Mouse (Mus musculus) E14TG2a.4 (cell line): Measurements from ENCODE around the gene Rer1.

ENCODE experiments used
- CTCF ChIP-seq: conservative IDR thresholded peaks from 2 replicates; pipeline ENCODE4 v1.5.1; 2014; ENCODE audit warnings: low read length
- NANOG ChIP-seq: IDR thresholded peaks from 2 replicates; pipeline ENCODE4 v1.6.1; 2014; ENCODE audit warnings: borderline replicate concordance, low read length, mixed read lengths
- POU5F1 ChIP-seq: IDR thresholded peaks from 2 replicates; pipeline ENCODE4 v1.6.1; 2014; ENCODE audit warnings: low read length, borderline replicate concordance

DNA sequence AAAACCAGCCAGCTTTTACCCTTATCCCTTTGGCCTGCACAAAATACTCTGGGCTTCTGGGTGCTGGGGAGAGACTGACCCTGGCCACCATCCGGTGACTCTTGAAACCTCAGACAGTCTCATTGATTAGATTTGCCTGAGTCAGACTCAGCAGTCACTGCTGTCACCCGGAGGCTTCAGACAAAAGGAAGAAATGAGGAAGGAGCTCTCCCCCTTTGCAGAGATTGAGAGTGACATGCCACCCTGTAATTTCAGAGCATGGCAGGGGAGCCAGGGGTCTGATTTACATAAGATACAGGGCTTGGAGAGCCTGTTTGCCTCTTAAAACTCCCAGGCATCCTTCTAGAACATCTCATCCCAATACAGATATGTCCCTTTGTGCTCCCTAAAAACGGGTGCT lies 47.0 kb upstream of the Rer1 start:
- TF ChIP-seq CTCF, result no peak
- no peak for TF ChIP-seq POU5F1
- no peak for TF ChIP-seq NANOG
